Mouse (Mus musculus): Measurements from ENCODE around the gene Tmem80. TPM values are rescaled to one million over a fixed set of nuclear protein-coding genes. Genes with fewer than 3 reads are reported as not detected.

Gene Tmem80
- polyA plus RNA-seq, 1 experiment: 12.5 TPM

DNA sequence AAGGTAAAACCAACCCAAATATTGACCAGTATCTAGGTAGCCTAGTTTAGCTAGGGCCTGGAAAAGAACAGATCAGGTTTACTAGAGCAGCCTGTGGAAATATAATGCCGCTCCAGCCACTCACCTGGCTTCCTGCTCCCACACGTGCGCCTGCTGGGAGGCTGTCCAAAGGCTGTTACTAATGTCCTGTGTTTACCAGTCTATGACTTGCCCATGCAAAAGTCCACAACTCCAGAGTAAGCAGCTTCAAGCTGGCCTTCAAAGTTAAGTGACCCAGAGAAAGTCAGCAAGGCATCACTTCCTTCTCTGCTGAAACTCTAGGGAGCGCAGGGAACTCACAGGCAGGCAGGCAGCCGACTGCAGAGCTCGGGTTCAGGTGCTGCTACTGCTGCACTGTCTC, 4.5 kb downstream of the Tmem80 start:
- H3K79me2 ChIP-seq (ENCODE audit: control insufficient read depth, insufficient read depth): peaks cover under 1% of the 10 kb centered on the region
- H3K27me3 ChIP-seq (ENCODE audit: control insufficient read depth, insufficient read depth, insufficient read length): no peaks in the 10 kb centered on the region
- no peak overlapping the region for H3K4me3 ChIP-seq
- TF ChIP-seq SRF (IDR thresholded peaks at IDR 0.05; ENCODE audit: control insufficient read depth, insufficient read length, low read depth) (no peak), POLR2AphosphoS2 (IDR thresholded peaks at IDR 0.05; ENCODE audit: insufficient read length, low read depth) (no peak), TCF3 (IDR thresholded peaks at IDR 0.05; ENCODE audit: insufficient read length, low read depth) (no peak), MAX (IDR thresholded peaks at IDR 0.05; ENCODE audit: low read depth) (no peak), TCF12 (IDR thresholded peaks at IDR 0.05; ENCODE audit: insufficient read depth, poor library complexity, severe bottlenecking) (no peak), USF1 (IDR thresholded peaks at IDR 0.05; ENCODE audit: low read depth) (no peak), REST (IDR thresholded peaks at IDR 0.05; ENCODE audit: insufficient read depth, insufficient read length) (no peak), E2F4 (IDR thresholded peaks at IDR 0.05; ENCODE audit: insufficient read depth) (no peak), MYOD1 (IDR thresholded peaks at IDR 0.05; ENCODE audit: control insufficient read depth in 1 of 3, insufficient read length in 2 of 3, low read depth in 2 of 3) (no peak), MYOG (IDR thresholded peaks at IDR 0.05; ENCODE audit: control insufficient read depth in 1 of 3, insufficient read depth in 1 of 3, insufficient read length in 2 of 3, low read depth in 2 of 3) (no peak), CEBPB (IDR thresholded peaks at IDR 0.05; ENCODE audit: insufficient read depth, poor library complexity, severe bottlenecking) (no peak), POLR2A (IDR thresholded peaks at IDR 0.05; ENCODE audit: insufficient read length, low read depth) (no peak)
- no peak overlapping the region for H3ac ChIP-seq (ENCODE audit: control insufficient read depth, insufficient read length)
- H3K4me2 ChIP-seq (ENCODE audit: low read depth): no peak overlapping the region
- no peaks in the 10 kb centered on the region for H3K36me3 ChIP-seq (ENCODE audit: control insufficient read depth, insufficient read depth)

DNA sequence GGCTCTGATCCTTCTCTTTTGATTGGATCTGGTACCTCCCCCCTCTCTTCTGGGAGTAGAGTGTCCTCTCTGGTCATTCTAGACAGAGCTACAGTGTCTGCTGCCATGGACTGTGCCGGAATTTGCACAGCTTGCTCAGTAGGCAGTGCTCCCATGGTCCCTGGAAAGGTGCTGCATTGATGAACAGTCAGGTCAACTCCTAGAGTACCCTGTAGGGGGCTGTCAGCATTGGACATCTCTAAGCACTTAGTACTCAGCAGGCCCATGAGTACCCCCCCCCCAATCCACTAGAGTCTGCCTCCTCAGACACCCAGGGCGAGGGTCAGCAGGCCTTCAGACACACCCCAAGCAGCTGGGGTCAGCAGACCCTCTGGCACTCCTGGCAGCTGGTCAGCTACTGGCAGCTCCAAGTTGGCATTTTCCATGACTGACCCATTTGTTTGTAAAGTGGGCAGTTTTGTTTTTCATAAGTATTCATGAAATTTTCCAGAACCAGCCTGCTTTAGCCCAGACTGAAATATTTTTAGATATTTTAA, 7.6 kb downstream of the Tmem80 start:
- Histone ChIP-seq H3K36me3 (ENCODE audit: control insufficient read depth, insufficient read depth) (no peaks in the 10 kb centered on the region), H3K79me2 (ENCODE audit: control insufficient read depth, insufficient read depth) (no peaks in the 10 kb centered on the region), H3K4me2 (ENCODE audit: low read depth) (no peak overlapping the region), H3K4me3 (no peak overlapping the region), H3K27me3 (ENCODE audit: control insufficient read depth, insufficient read depth, insufficient read length) (no peaks in the 10 kb centered on the region), H3ac (ENCODE audit: control insufficient read depth, insufficient read length) (no peak overlapping the region)
- TF ChIP-seq REST (IDR thresholded peaks at IDR 0.05; ENCODE audit: insufficient read depth, insufficient read length) (no peak), USF1 (IDR thresholded peaks at IDR 0.05; ENCODE audit: low read depth) (no peak), POLR2AphosphoS2 (IDR thresholded peaks at IDR 0.05; ENCODE audit: insufficient read length, low read depth) (no peak), TCF12 (IDR thresholded peaks at IDR 0.05; ENCODE audit: insufficient read depth, poor library complexity, severe bottlenecking) (no peak), E2F4 (IDR thresholded peaks at IDR 0.05; ENCODE audit: insufficient read depth) (no peak), CEBPB (IDR thresholded peaks at IDR 0.05; ENCODE audit: insufficient read depth, poor library complexity, severe bottlenecking) (no peak), SRF (IDR thresholded peaks at IDR 0.05; ENCODE audit: control insufficient read depth, insufficient read length, low read depth) (no peak), MYOG (IDR thresholded peaks at IDR 0.05; ENCODE audit: control insufficient read depth in 1 of 3, insufficient read depth in 1 of 3, insufficient read length in 2 of 3, low read depth in 2 of 3) (no peak), MAX (IDR thresholded peaks at IDR 0.05; ENCODE audit: low read depth) (no peak), POLR2A (IDR thresholded peaks at IDR 0.05; ENCODE audit: insufficient read length, low read depth) (no peak), MYOD1 (IDR thresholded peaks at IDR 0.05; ENCODE audit: control insufficient read depth in 1 of 3, insufficient read length in 2 of 3, low read depth in 2 of 3) (no peak), TCF3 (IDR thresholded peaks at IDR 0.05; ENCODE audit: insufficient read length, low read depth) (no peak)

DNA sequence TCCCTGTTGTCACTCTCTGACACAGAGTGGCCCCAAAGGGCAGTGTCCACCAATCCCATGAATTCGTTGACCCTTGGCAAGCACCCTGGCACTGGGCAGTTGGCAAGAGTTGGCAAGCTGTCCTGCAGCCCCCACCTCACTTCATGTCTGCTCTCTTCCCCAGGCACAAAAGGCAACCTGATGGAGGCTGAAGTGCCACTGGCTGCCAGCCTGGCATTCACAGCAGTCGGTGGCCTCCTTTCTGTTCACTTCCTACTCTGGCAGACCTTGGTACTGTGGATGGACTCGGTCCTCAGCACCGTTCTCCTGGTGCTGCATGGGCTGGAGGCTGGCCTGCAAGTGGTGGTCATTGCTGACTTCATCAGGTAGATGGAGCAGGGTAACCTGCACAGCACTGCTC, 8.1 kb downstream of the Tmem80 start:
- no peaks in the 10 kb centered on the region for H3K36me3 ChIP-seq (ENCODE audit: control insufficient read depth, insufficient read depth)
- no peaks in the 10 kb centered on the region for H3K79me2 ChIP-seq (ENCODE audit: control insufficient read depth, insufficient read depth)
- H3K4me3 ChIP-seq: no peak overlapping the region
- no peak overlapping the region for H3K4me2 ChIP-seq (ENCODE audit: low read depth)
- TF ChIP-seq POLR2A (IDR thresholded peaks at IDR 0.05; ENCODE audit: insufficient read length, low read depth) (no peak), POLR2AphosphoS2 (IDR thresholded peaks at IDR 0.05; ENCODE audit: insufficient read length, low read depth) (no peak), SRF (IDR thresholded peaks at IDR 0.05; ENCODE audit: control insufficient read depth, insufficient read length, low read depth) (no peak), E2F4 (IDR thresholded peaks at IDR 0.05; ENCODE audit: insufficient read depth) (no peak), REST (IDR thresholded peaks at IDR 0.05; ENCODE audit: insufficient read depth, insufficient read length) (no peak), USF1 (IDR thresholded peaks at IDR 0.05; ENCODE audit: low read depth) (no peak), TCF3 (IDR thresholded peaks at IDR 0.05; ENCODE audit: insufficient read length, low read depth) (no peak), CEBPB (IDR thresholded peaks at IDR 0.05; ENCODE audit: insufficient read depth, poor library complexity, severe bottlenecking) (no peak), MAX (IDR thresholded peaks at IDR 0.05; ENCODE audit: low read depth) (no peak), MYOG (IDR thresholded peaks at IDR 0.05; ENCODE audit: control insufficient read depth in 1 of 3, insufficient read depth in 1 of 3, insufficient read length in 2 of 3, low read depth in 2 of 3) (no peak), TCF12 (IDR thresholded peaks at IDR 0.05; ENCODE audit: insufficient read depth, poor library complexity, severe bottlenecking) (no peak), MYOD1 (IDR thresholded peaks at IDR 0.05; ENCODE audit: control insufficient read depth in 1 of 3, insufficient read length in 2 of 3, low read depth in 2 of 3) (no peak)
- H3ac ChIP-seq (ENCODE audit: control insufficient read depth, insufficient read length): no peak overlapping the region
- no peaks in the 10 kb centered on the region for H3K27me3 ChIP-seq (ENCODE audit: control insufficient read depth, insufficient read depth, insufficient read length)

DNA sequence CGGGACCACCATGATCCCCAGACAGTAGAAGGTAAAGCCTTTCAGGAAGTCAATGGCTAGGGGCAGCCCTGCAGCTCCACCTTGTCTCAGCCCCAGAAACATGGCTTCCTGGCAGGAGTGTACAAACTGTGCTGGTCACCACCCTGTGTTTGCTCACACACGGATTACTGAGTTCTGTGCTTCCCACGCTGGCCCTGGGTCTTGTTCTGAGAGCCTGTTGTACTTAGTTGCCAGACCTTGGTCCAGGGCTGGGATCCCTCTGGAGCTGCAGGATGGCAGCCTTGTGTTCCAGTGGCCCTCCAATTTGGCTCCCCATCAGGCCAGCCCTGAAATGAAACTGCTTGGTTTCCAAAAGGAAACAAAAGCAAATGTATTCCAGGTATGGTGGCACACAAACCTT, 8.8 kb downstream of the Tmem80 start:
- Histone ChIP-seq H3K4me3 (no peak overlapping the region), H3K4me2 (ENCODE audit: low read depth) (no peak overlapping the region), H3K36me3 (ENCODE audit: control insufficient read depth, insufficient read depth) (no peaks in the 10 kb centered on the region), H3K27me3 (ENCODE audit: control insufficient read depth, insufficient read depth, insufficient read length) (no peaks in the 10 kb centered on the region), H3K79me2 (ENCODE audit: control insufficient read depth, insufficient read depth) (no peaks in the 10 kb centered on the region), H3ac (ENCODE audit: control insufficient read depth, insufficient read length) (no peak overlapping the region)
- TF ChIP-seq POLR2AphosphoS2 (IDR thresholded peaks at IDR 0.05; ENCODE audit: insufficient read length, low read depth): no peak
- TF ChIP-seq MAX (IDR thresholded peaks at IDR 0.05; ENCODE audit: low read depth): no peak
- no peak for TF ChIP-seq TCF12 (IDR thresholded peaks at IDR 0.05; ENCODE audit: insufficient read depth, poor library complexity, severe bottlenecking)
- TF ChIP-seq CEBPB (IDR thresholded peaks at IDR 0.05; ENCODE audit: insufficient read depth, poor library complexity, severe bottlenecking): no peak
- no peak for TF ChIP-seq REST (IDR thresholded peaks at IDR 0.05; ENCODE audit: insufficient read depth, insufficient read length)
- TF ChIP-seq POLR2A (IDR thresholded peaks at IDR 0.05; ENCODE audit: insufficient read length, low read depth): no peak
- TF ChIP-seq SRF (IDR thresholded peaks at IDR 0.05; ENCODE audit: control insufficient read depth, insufficient read length, low read depth): no peak
- TF ChIP-seq USF1 (IDR thresholded peaks at IDR 0.05; ENCODE audit: low read depth): no peak
- no peak for TF ChIP-seq MYOD1 (IDR thresholded peaks at IDR 0.05; ENCODE audit: control insufficient read depth in 1 of 3, insufficient read length in 2 of 3, low read depth in 2 of 3)
- TF ChIP-seq MYOG (IDR thresholded peaks at IDR 0.05; ENCODE audit: control insufficient read depth in 1 of 3, insufficient read depth in 1 of 3, insufficient read length in 2 of 3, low read depth in 2 of 3): no peak
- no peak for TF ChIP-seq E2F4 (IDR thresholded peaks at IDR 0.05; ENCODE audit: insufficient read depth)
- TF ChIP-seq TCF3 (IDR thresholded peaks at IDR 0.05; ENCODE audit: insufficient read length, low read depth): no peak

Data from myocyte (in vitro differentiated cells).